Mouse (Mus musculus) embryonic facial prominence, embryonic 14.5 days (tissue): ENCODE results near the gene Chst5. TPM values are rescaled to one million over a fixed set of nuclear protein-coding genes. Genes with fewer than 3 reads are reported as not detected.

Experiments used
- ATAC-seq: fragments of 200-750 bp; cut with Nextera tagmentation; 2 replicates; pipeline ENCODE4 v1.8.0; 2017; ENCODE audit warnings: low read depth, moderate number of reproducible peaks, moderate TSS enrichment
- DNase-seq: peaks from one replicate; pipeline ENCODE4 v3.0.0-alpha.2; 2015; ENCODE audit warnings: low spot score
- H3K27ac ChIP-seq: fragments of 300-500 bp; sonication (generic); replicated peaks from 2 replicates; pipeline ENCODE4 v1.5.1; 2014; ENCODE audit warnings: low read depth, mild to moderate bottlenecking, low read length, moderate library complexity
- H3K27me3 ChIP-seq: fragments of 300-500 bp; sonication (generic); replicated peaks from 2 replicates; pipeline ENCODE4 v1.6.1; 2014; ENCODE audit warnings: low read length; ENCODE audit not compliant: control insufficient read depth, insufficient read depth
- H3K36me3 ChIP-seq: fragments of 300-500 bp; sonication (generic); 2 replicates; pipeline ENCODE4 v1.6.1; 2014; ENCODE audit warnings: low read length, mixed read lengths; ENCODE audit not compliant: control insufficient read depth, insufficient read depth
- H3K4me1 ChIP-seq: fragments of 300-500 bp; sonication (generic); 2 replicates; pipeline ENCODE4 v1.6.1; 2014; ENCODE audit warnings: antibody characterized with exemption, low read length; ENCODE audit not compliant: control insufficient read depth, insufficient read depth
- H3K4me2 ChIP-seq: fragments of 300-500 bp; sonication (generic); 2 replicates; pipeline ENCODE4 v1.6.1; 2014; ENCODE audit warnings: low read depth, mild to moderate bottlenecking, low read length, moderate library complexity, mixed read lengths
- H3K4me3 ChIP-seq: fragments of 300-500 bp; sonication (generic); 2 replicates; pipeline ENCODE4 v1.5.1; 2014; ENCODE audit warnings: low read depth, mild to moderate bottlenecking, low read length
- H3K9ac ChIP-seq: fragments of 300-500 bp; sonication (generic); 2 replicates; pipeline ENCODE4 v1.6.1; 2014; ENCODE audit warnings: low read depth, mild to moderate bottlenecking, low read length, moderate library complexity, mixed read lengths
- H3K9me3 ChIP-seq: fragments of 300-500 bp; sonication (generic); 2 replicates; pipeline ENCODE4 v1.6.1; 2016; ENCODE audit warnings: low read length; ENCODE audit not compliant: control insufficient read depth
- WGBS: fragments of 180-500 bp; shearing (Covaris S2); extraction: QIAGEN DNeasy Blood & Tissue Kit; methylation state at CpG from one replicate; pipeline ENCODE4 v1.1.7; 2014; 5-methylcytosine and 5-hydroxymethylcytosine counted together
- polyA plus RNA-seq: library from polyadenylated mRNA; unstranded; fragments of >200 nt; fragmentation: Nextera tagmentation; extraction: Ambion mirVana; gene quantifications from 2 replicates; pipeline ENCODE4 v1.2.1, GENCODE M21; 2014

Chst5 gene
- polyA plus RNA-seq, 1 experiment from 2014 or later = 4.7 TPM

DNA sequence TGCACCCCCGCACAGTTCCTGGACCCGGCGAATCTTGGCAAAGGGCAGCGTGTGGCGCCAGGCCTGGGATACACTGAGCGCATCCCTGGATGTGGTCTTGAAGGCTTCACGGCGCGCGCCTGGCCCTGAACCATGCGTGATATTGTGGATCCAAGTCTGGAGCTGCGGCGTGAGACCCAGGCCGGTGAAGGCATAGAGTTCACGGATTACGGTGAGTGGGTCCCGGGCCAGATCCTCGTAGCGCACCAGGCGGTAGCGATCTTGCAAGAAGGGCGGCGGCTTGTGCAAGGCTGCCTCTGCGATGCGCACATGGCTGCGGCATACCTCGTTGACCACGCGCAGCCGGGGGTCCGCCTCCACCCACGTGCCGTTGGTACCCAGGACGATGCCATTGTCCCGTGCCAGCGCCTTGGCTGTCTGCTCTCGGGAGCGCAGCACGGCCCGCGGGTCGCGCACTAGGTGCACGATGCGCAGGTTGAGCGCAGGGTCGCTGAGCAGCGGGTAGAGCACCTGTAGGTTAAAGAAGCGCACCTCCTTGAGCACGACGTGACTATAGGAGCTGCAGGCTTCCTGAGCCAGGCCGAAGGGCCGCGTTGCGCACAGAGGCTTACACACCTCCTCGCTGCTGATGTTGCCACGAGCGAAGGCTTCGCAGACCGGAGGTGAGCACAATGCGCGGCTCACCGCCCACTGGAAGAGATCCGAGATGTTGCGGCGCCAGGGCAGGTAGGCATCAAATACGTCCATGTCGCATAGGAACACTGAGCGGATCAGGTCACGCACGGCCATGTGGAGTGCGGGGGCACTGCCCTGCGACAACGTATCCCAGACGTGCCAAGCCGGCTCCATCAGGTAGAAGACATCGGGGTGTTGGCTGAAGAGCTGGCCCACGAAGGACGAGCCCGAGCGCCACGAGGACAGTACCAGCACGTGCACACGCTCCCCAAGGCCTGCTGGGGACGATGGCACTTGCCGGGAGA is 20.0 kb downstream of the Chst5 start:
- H3K36me3 ChIP-seq = no peaks in the 10 kb centered on the region
- H3K4me1 ChIP-seq = peaks cover 7% of the 10 kb centered on the region; the same call in 1 of the 2 replicates
- H3K27ac ChIP-seq = no peak overlapping the region
- peaks cover 30% of the 10 kb centered on the region for H3K27me3 ChIP-seq
- 0 out of 2 replicates have a peak, but pooled peaks have one; percentile 28 for ATAC-seq
- H3K4me2 ChIP-seq = peak overlapping the region; percentile 44
- H3K4me3 ChIP-seq = peak overlapping the region; percentile 22
- WGBS = 11% methylated on average over 79 of the region's 86 CpGs
- no peaks in the 10 kb centered on the region for H3K9me3 ChIP-seq
- H3K9ac ChIP-seq = no peak overlapping the region
- no peak for DNase-seq

DNA sequence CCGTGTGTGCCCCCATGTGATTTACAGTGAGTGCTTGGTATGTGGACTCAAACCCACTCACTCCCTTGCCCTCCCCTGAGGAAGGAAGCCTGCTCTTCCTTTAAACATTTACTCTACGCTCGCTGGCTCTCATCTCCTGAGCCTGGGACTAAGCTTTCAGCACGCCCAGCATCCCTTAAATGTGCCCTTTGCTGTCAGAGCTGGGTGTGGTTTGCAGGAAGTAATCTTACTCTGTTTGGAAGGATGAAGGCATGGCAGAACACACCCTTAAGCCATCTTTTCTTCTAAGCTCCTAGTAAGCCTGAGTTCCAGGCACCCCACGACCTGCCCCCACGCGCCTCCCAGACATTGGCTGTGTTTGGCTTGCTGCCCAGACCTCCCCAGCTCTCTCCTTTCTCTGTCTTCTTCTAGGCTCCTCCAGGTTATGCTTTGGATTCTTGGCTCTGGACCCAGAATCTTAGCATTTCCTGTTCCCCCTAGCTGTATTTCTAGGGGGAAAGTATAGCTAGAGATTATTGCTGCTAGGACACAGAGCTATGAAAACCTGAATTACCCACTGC is 22.1 kb downstream of the Chst5 start:
- DNase-seq = peak; percentile 87
- Histone ChIP-seq H3K36me3 (no peaks in the 10 kb centered on the region), H3K4me3 (no peak overlapping the region), H3K9me3 (no peaks in the 10 kb centered on the region), H3K27me3 (peaks cover 30% of the 10 kb centered on the region), H3K4me2 (no peak overlapping the region), H3K4me1 (peaks cover 7% of the 10 kb centered on the region; the same call in 1 of the 2 replicates), H3K9ac (no peak overlapping the region), H3K27ac (no peak overlapping the region)
- peak; percentile 80 for ATAC-seq
- WGBS = 19% methylated on average over 7 of the region's 7 CpGs

DNA sequence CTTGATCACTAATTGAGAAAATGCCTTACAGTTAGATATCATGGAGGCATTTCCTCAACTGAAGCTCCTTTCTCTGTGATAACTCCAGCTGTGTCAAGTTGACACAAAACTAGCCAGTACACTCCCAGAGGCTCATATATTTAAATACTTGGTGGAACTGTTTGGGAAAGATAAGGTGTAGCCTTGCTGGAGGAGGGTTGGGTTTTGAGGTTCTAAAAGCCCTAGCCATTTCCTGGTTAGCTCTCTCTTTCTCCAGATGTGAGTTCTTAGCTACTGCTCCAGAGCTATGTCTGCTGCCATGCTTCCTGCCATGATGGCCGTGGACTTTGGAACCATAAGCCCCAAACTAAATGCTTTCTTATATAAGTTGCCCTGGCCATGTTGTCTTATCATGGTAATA is 22.8 kb downstream of the Chst5 start:
- no peak overlapping the region for H3K4me3 ChIP-seq
- no peak overlapping the region for H3K9ac ChIP-seq
- no peak overlapping the region for H3K4me2 ChIP-seq
- no peak for DNase-seq
- H3K27ac ChIP-seq = no peak overlapping the region
- 83% methylated on average over 1 of the region's 1 CpGs for WGBS
- no peak for ATAC-seq
- peaks cover 7% of the 10 kb centered on the region; the same call in 1 of the 2 replicates for H3K4me1 ChIP-seq
- H3K9me3 ChIP-seq = no peaks in the 10 kb centered on the region
- H3K36me3 ChIP-seq = no peaks in the 10 kb centered on the region
- peaks cover 30% of the 10 kb centered on the region for H3K27me3 ChIP-seq

DNA sequence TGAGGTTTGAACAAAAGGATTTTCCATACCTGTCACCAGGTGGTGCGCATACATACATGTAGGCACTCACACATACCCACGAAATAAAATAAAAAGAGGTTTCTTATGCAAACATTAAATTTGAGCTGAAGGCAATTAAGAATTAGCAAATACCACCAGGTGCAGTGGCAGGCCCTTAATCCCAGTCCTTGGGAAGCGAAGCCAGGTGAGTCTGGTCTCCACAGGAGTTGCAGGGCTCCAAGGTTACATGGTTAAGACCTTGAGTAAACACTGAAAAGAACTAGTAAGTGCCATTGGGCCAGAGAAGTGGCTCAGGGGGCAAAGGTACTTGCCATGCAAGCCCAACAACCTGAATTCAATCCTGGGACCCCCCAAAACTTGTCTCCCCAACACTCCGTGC is 26.6 kb downstream of the Chst5 start:
- Histone ChIP-seq H3K4me3 (no peak overlapping the region), H3K4me1 (peaks cover 7% of the 10 kb centered on the region; the same call in 1 of the 2 replicates), H3K4me2 (no peak overlapping the region), H3K36me3 (no peaks in the 10 kb centered on the region), H3K9me3 (no peaks in the 10 kb centered on the region), H3K27me3 (0 out of 2 replicates have a peak, but pooled peaks cover 5% of the 10 kb centered on the region), H3K9ac (no peak overlapping the region), H3K27ac (no peak overlapping the region)
- DNase-seq (no peak), ATAC-seq (no peak)
- 73% methylated on average over 4 of the region's 4 CpGs for WGBS

DNA sequence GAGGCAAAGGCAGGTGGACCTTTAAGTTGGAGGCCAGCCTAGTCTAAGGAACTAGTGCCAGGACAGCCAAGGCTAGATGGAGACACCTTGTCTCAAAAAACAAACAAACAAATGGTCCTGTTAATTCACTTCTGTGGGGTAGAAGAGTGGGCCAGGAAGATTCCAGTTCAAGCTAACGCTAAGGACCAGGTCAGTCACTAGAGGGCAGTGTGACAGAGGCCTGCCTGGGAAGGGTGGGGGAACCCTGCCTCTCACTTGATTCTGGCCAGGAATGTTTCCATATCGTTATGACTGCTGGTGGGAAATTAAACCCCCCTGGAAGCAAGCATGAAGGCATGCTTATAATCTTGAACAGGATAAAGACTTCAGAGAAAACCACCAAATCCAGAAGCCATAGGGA is 28.7 kb downstream of the Chst5 start:
- 0% methylated on average over 2 of the region's 2 CpGs for WGBS
- peak; percentile 79 for DNase-seq
- H3K27ac ChIP-seq = no peak overlapping the region
- no peak overlapping the region for H3K4me2 ChIP-seq
- H3K4me3 ChIP-seq = no peak overlapping the region
- no peak overlapping the region for H3K9ac ChIP-seq
- peak; percentile 62 for ATAC-seq
- H3K27me3 ChIP-seq = no peaks in the 10 kb centered on the region
- no peaks in the 10 kb centered on the region for H3K9me3 ChIP-seq
- no peaks in the 10 kb centered on the region for H3K4me1 ChIP-seq
- H3K36me3 ChIP-seq = no peaks in the 10 kb centered on the region

DNA sequence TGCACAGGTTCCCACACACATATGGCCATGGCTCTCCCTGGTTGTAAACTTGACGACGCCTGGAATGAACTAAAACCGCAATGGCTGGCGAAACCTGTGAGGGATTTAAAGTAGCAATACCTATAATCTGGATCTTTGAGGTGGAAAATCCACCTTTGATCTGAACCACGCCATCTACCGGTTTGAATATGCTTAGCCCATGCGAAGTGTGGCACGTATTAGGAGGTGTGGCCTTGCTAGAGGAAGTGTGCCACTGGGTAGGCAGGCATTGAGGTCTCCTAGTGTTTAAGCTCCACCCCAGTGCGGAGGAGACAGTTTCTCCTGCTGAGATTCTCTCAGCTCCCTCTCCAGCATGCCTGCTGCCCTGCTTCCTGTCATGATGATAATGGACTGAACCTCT is 32.5 kb downstream of the Chst5 start:
- Histone ChIP-seq H3K4me1 (peaks cover 9% of the 10 kb centered on the region; the same call in 1 of the 2 replicates), H3K36me3 (0 out of 2 replicates have a peak, but pooled peaks cover 4% of the 10 kb centered on the region)
- 77% methylated on average over 9 of the region's 9 CpGs for WGBS

DNA sequence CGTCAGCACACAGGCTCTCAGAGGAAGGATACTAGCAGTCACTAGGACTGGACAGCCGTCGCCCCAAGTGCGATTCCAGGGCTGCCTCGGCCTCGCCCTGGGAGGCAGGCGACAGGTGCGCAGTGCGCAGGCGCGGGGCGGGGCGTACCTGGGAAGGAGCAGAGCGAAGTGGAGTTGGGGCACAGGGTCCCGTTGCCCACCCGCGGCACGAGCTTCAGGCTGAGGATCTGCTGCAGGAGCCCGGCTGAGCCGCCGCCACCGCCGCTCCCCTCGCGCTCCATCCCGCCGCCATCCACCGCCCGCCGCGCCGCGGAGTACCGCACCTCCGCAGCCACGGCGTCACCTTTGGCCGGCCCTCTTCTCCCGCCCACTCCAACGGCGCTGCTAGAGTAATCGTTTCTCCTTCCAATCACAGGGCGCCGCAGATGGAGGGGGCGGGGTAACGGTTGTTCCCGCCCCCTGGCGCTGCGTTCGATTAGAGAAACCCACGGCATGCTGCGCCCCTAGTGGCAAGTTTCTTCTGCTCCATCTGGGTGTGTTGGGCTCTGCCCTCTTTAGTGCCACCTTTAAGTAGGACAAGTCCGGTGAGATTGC is 33.8 kb downstream of the Chst5 start, which contains the start of gene Tmem170:
TSS of gene Tmem170 (minus strand) at position 396 of the 594 bp plus-strand sequence.
- ATAC-seq = peak; percentile 99

More for the DNA sequence above, 32.5 kb downstream of the Chst5 start:
- H3K4me3 ChIP-seq = no peak overlapping the region
- no peak overlapping the region for H3K9ac ChIP-seq
- H3K9me3 ChIP-seq = no peaks in the 10 kb centered on the region
- no peaks in the 10 kb centered on the region for H3K27me3 ChIP-seq
- no peak overlapping the region for H3K27ac ChIP-seq
- DNase-seq (no peak), ATAC-seq (no peak)
- no peak overlapping the region for H3K4me2 ChIP-seq

DNA sequence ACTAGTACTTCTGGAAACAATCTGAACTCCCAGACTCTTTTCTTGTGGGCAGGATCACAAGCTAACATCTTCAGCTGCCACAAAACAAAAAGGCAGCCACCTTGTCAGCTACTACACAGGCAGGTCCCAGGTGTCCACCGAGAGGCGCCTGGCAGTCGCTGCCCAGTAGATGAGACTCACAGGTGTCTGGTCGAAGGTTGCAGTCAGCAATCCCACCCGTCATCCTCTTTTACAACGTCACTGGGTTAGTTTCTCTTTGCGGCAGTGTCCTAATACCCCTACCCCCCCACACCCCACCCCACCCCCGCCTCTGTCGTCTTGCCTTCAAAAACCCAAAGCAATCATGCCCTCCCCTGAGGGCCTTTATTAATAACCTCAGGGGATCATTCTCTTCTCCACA is 34.5 kb downstream of the Chst5 start:
- H3K27me3 ChIP-seq = no peaks in the 10 kb centered on the region
- 18% methylated on average over 9 of the region's 9 CpGs for WGBS
- no peaks in the 10 kb centered on the region for H3K9me3 ChIP-seq
- peak overlapping the region; percentile 72 for H3K4me2 ChIP-seq
- ATAC-seq (no peak), DNase-seq (no peak)
- H3K4me3 ChIP-seq = peak overlapping the region; percentile 79
- H3K36me3 ChIP-seq = 0 out of 2 replicates have a peak, but pooled peaks cover 4% of the 10 kb centered on the region
- H3K27ac ChIP-seq = peak overlapping the region; percentile 84
- peak overlapping the region; percentile 76 for H3K9ac ChIP-seq
- peaks cover 9% of the 10 kb centered on the region; the same call in 1 of the 2 replicates for H3K4me1 ChIP-seq

More for the DNA sequence above, 33.8 kb downstream of the Chst5 start, which contains the start of gene Tmem170:
- no peaks in the 10 kb centered on the region for H3K9me3 ChIP-seq
- H3K4me3 ChIP-seq = peak within 1 kb of the TSS; percentile 79
- H3K9ac ChIP-seq = peak within 1 kb of the TSS; percentile 76
- DNase-seq = peak; percentile 98
- no peaks in the 10 kb centered on the region for H3K27me3 ChIP-seq
- H3K27ac ChIP-seq = peak within 1 kb of the TSS; percentile 84
- WGBS = 2% methylated on average over 16 of the region's 53 CpGs
- H3K4me2 ChIP-seq = peak within 1 kb of the TSS; percentile 72
- H3K36me3 ChIP-seq = 0 out of 2 replicates have a peak, but pooled peaks cover 4% of the 10 kb centered on the region
- H3K4me1 ChIP-seq = peaks cover 9% of the 10 kb centered on the region; the same call in 1 of the 2 replicates
